Comparison of ENCODE assay signal across 21 mouse cellular contexts in genomic region chr4:107360457-107361145, GRCm38 (mm10). TPM values are rescaled to one million over a fixed set of nuclear protein-coding genes. Genes with fewer than 3 reads are reported as not detected.
A peak's percentile ranks its signal among the peaks of the same experiment; 100 is the strongest.
DNase-seq lines count a peak whose midpoint lies in the region; ATAC-seq and TF ChIP-seq lines count a peak whose summit lies in the region.
"Had no signal": no experiment of that assay in that cellular context is flagged by ENCODE, and none has a peak within 500 bp of the region (broad histone marks: within the 10 kb centered on the region; RNA-seq: fewer than 3 reads in every experiment).

No protein-coding gene starts in this region.

- ATAC-seq in kidney, embryonic 15.5 days (replicated peaks; ENCODE audit: low FRiP score) = peak; percentile 67
- ATAC-seq: forebrain, embryonic 15.5 days; intestine, embryonic 16.5 days; liver, postnatal 0 days had no signal

- H3K27ac ChIP-seq in kidney, embryonic 15.5 days = peak overlapping the region; percentile 59
- no peak overlapping the region for H3K27ac ChIP-seq in left cerebral cortex, adult 2 months
- H3K27ac ChIP-seq: forebrain, embryonic 15.5 days; hindbrain, embryonic 15.5 days; neural tube, embryonic 13.5 days had no signal

- H3K4me2 ChIP-seq in kidney, embryonic 15.5 days = no peak overlapping the region
- H3K4me2 ChIP-seq: forebrain, embryonic 15.5 days; heart, embryonic 12.5 days; hindbrain, embryonic 15.5 days; midbrain, embryonic 11.5 days; neural tube, embryonic 13.5 days had no signal

- H3K27me3 ChIP-seq in kidney, embryonic 15.5 days = no peaks in the 10 kb centered on the region
- H3K27me3 ChIP-seq in splenic B cell, adult 2 months (ENCODE audit: control insufficient read depth, insufficient read depth, low read length, poor library complexity, severe bottlenecking) = no peaks in the 10 kb centered on the region
- H3K27me3 ChIP-seq: forebrain, embryonic 15.5 days; heart, embryonic 12.5 days; hindbrain, embryonic 15.5 days; neural tube, embryonic 13.5 days had no signal

- no peaks in the 10 kb centered on the region for H3K36me3 ChIP-seq in kidney, embryonic 15.5 days
- peaks cover 4% of the 10 kb centered on the region for H3K36me3 ChIP-seq in splenic B cell, adult 2 months (ENCODE audit: control insufficient read depth, insufficient read depth, low read length, poor library complexity, severe bottlenecking)
- H3K36me3 ChIP-seq: forebrain, embryonic 15.5 days had no signal

- peaks cover 12% of the 10 kb centered on the region; the same call in 1 of the 2 replicates for H3K4me1 ChIP-seq in kidney, embryonic 15.5 days
- H3K4me1 ChIP-seq: forebrain, embryonic 15.5 days; hindbrain, embryonic 15.5 days; neural tube, embryonic 13.5 days had no signal

- H3K9ac ChIP-seq in kidney, embryonic 15.5 days = no peak overlapping the region
- H3K9ac ChIP-seq: forebrain, embryonic 15.5 days; heart, embryonic 12.5 days; hindbrain, embryonic 15.5 days; liver, postnatal 0 days; neural tube, embryonic 13.5 days had no signal

- DNase-seq in adrenal gland, postnatal 10 days = peak; percentile 34
- DNase-seq in adrenal gland, adult 8-10 months = no peak
- peak; percentile 53 for DNase-seq in testis, postnatal 14 days (ENCODE audit: low spot score)
- no peak for DNase-seq in testis, postnatal 10 days (ENCODE audit: low spot score)
- peak; percentile 26 for DNase-seq in splenic B cell, adult 2 months (ENCODE audit: low read depth, low spot score)
- no peak for DNase-seq in left cerebral cortex, adult 2 months (ENCODE audit: extremely low spot score in 1 of 2, low spot score in 2 of 2)
- no peak for DNase-seq in left cerebral cortex, postnatal 10 days (ENCODE audit: extremely low spot score in 1 of 2, low spot score in 2 of 2)
- DNase-seq: cerebellum, adult 9-10 months; layer of hippocampus, adult 9-11 months; liver, postnatal 0 days; lung, postnatal 36 days; thymus, adult 2 months had no signal

- no peak for TF ChIP-seq CTCF in left cerebral cortex, adult 2 months (IDR thresholded peaks at IDR 0.05)

- intact Hi-C loops in left cerebral cortex, adult 2 months (cut with DNase I) = no loop called here
- intact Hi-C loops in left cerebral cortex, postnatal 10 days (cut with DNase I) = no loop called here

- no peaks in the 10 kb centered on the region for H3K9me3 ChIP-seq in kidney, embryonic 15.5 days (replicated peaks)
- H3K9me3 ChIP-seq: forebrain, embryonic 15.5 days; heart, embryonic 12.5 days; hindbrain, embryonic 15.5 days; neural tube, embryonic 13.5 days had no signal

- H3K4me3 ChIP-seq in kidney, embryonic 15.5 days (replicated peaks) = no peak overlapping the region
- H3K4me3 ChIP-seq in left cerebral cortex, adult 2 months = no peak overlapping the region
- H3K4me3 ChIP-seq: forebrain, embryonic 15.5 days; heart, embryonic 12.5 days; hindbrain, embryonic 15.5 days; neural tube, embryonic 13.5 days had no signal

- 74% methylated on average over 7 of the region's 7 CpGs for WGBS in kidney, embryonic 15.5 days

RNA-seq across cellular contexts. Expression of gene Ndc1, which starts 7.0 kb away (rescaled TPM):
- 10 to 100 TPM; 15.2 to 16.9 TPM for total RNA-seq in adrenal gland, postnatal 10 days (2021)
- total RNA-seq in adrenal gland, adult 8-10 months (2022) = 10 to 100 TPM in 3 of 4 experiments, 1 to 10 TPM in 1; 8.9 to 15.1 (median 11.9) TPM
- polyA plus RNA-seq in kidney, embryonic 15.5 days (2015; fragmentation: Nextera tagmentation; extraction: Ambion mirVana) = 37.5 and 38.1 TPM in 2 replicates
- 1 to 10 TPM; 9.6 to 10.0 TPM for total RNA-seq in left cerebral cortex, adult 2 months (2021)
- 10 to 100 TPM; 18.3 to 20.2 TPM for total RNA-seq in left cerebral cortex, postnatal 10 days (2021)

RNA-seq across cellular contexts. Expression of gene Yipf1, which starts 46.4 kb away (rescaled TPM):
- 10 to 100 TPM; 49.3 to 52.6 TPM for total RNA-seq in adrenal gland, postnatal 10 days (2021)
- 10 to 100 TPM; 54.4 to 81.5 (median 68.7) TPM for total RNA-seq in adrenal gland, adult 8-10 months (2022)
- polyA plus RNA-seq in kidney, embryonic 15.5 days (2015; fragmentation: Nextera tagmentation; extraction: Ambion mirVana) = 51.6 and 54.7 TPM in 2 replicates
- 10 to 100 TPM; 40.3 to 44.4 TPM for total RNA-seq in left cerebral cortex, adult 2 months (2021)
- total RNA-seq in left cerebral cortex, postnatal 10 days (2021) = 10 to 100 TPM; 44.6 to 47.8 TPM

RNA-seq across cellular contexts. Expression of gene Dio1, which starts 53.6 kb away (rescaled TPM):
- 10 to 100 TPM in 1 of 2 experiments, 1 to 10 TPM in 1; 9.1 to 12.2 TPM for total RNA-seq in adrenal gland, postnatal 10 days (2021)
- not detected for total RNA-seq in adrenal gland, adult 8-10 months (2022)
- polyA plus RNA-seq in kidney, embryonic 15.5 days (2015; fragmentation: Nextera tagmentation; extraction: Ambion mirVana) = 0.21 and 0.32 TPM in 2 replicates
- total RNA-seq in left cerebral cortex, adult 2 months (2021) = not detected
- total RNA-seq in left cerebral cortex, postnatal 10 days (2021) = not detected
- total RNA-seq: gastrocnemius, postnatal 4 days; heart, postnatal 25 days had no signal
- polyA plus RNA-seq: forebrain, embryonic 15.5 days; heart, embryonic 12.5 days; hindbrain, embryonic 15.5 days; midbrain, embryonic 11.5 days; neural tube, embryonic 13.5 days had no signal

Comparison
In these comparisons a context has a peak if more than half of its experiments do, and no peak if none do; other contexts are left out.
1. DNase-seq: peak in adrenal gland, postnatal 10 days (single experiment), testis, postnatal 14 days (single experiment) and splenic B cell, adult 2 months (single experiment); none in adrenal gland, adult 8-10 months (single experiment), testis, postnatal 10 days (single experiment), left cerebral cortex, adult 2 months (0 of 2) and left cerebral cortex, postnatal 10 days (0 of 2).
2. RNA of gene Dio1, which starts 53.6 kb away (total RNA-seq): 9.1 to 12.2 TPM in adrenal gland, postnatal 10 days; not detected in adrenal gland, adult 8-10 months, not detected in left cerebral cortex, adult 2 months and not detected in left cerebral cortex, postnatal 10 days; every median in the first group is over 10 times any median in the second.